Mouse (Mus musculus) Patski (cell line): Measurements from ENCODE around the gene Cdh23. TPM values are rescaled to one million over a fixed set of nuclear protein-coding genes. Genes with fewer than 3 reads are reported as not detected.

ENCODE experiments used
- ATAC-seq: fragments of 100-300 bp; one replicate; pipeline ENCODE4 v1.8.0; 2021
- CTCF ChIA-PET: fragments of 350-600 bp; sonication (Branson Sonifier 250); formaldehyde crosslinking; loops from one replicate; lab custom pipeline; 2022; ENCODE audit warnings: inconsistent platforms; lab: Charles Lee
- POLR2A ChIA-PET: fragments of 350-600 bp; sonication (Branson Sonifier 250); formaldehyde crosslinking; loops from one replicate; lab custom pipeline; 2022; ENCODE audit warnings: antibody characterized with exemption, inconsistent platforms; lab: Charles Lee
- DNase-seq: peaks from one replicate; pipeline ENCODE4 v3.0.0-alpha.2; 2011; ENCODE audit warnings: low read depth, low spot score
- H3K27me3 ChIP-seq: fragments of 371-371 bp; one replicate; pipeline ENCODE4 v1.5.1; 2021
- CTCF ChIP-seq: fragments of 100-300 bp; IDR thresholded peaks from one replicate; pipeline ENCODE4 v1.5.1; 2021
- in situ Hi-C: fragments of 300-500 bp; cut with MboI; formaldehyde crosslinking; loops from 3 replicates; pipeline ENCODE4 v1.11.1; 2018; ENCODE audit warnings: low pct_unique_long_range_greater_than_20kb, mixed read lengths
- polyA plus RNA-seq: library from polyadenylated mRNA; unstranded; gene quantifications from one replicate; pipeline ENCODE4 v1.2.3, GENCODE M21; 2021

Cdh23 gene
- polyA plus RNA-seq, 1 experiment from 2014 or later = 0.19 TPM

GRCm38 (mm10) chr10:60639291-60639690 lies 57.0 kb downstream of the Cdh23 start:
- DNase-seq (no peak), ATAC-seq (no peak)
- in situ Hi-C loops = no loop called here
- CTCF ChIA-PET = no interaction called here
- peaks cover 18% of the 10 kb centered on the region for H3K27me3 ChIP-seq
- no peak for TF ChIP-seq CTCF
- POLR2A ChIA-PET = no interaction called here

DNA sequence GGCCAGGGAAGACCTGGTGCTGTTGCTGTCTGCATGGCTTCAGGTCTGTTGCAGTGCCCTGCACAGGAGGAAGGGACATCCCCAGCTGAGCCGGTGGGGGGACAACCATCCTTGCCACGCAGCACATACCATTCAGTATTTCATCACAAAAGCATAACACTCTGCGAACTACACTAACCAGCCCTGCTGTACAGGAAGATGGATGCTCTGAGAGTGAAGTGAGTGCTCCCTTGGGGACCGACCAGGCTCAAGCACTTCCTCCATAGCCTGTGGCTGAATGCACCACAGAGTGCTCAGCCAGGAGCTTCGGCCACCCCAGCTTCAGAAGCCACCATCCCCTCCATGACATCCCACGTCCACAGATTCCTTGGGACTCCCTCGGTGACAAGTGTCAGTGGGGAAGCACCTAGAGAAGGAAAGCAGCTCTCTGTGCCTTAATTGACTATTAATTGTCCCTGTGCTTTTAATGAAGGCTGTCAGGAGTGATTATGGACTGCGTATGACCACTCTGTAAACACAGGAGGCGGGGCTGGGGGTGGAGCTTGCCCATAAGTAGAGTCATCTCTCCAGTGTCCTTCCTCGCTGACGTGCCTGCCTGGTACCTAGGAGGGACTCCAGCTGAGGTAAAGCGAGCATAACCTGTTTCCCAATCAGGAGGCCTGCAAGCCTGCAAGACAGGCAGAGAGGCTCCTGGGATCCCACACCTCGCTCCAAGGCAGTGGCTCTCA lies 60.6 kb downstream of the Cdh23 start:
- peak; percentile 26 for ATAC-seq
- H3K27me3 ChIP-seq = peaks cover 18% of the 10 kb centered on the region
- in situ Hi-C loops = no loop called here
- ChIA-PET POLR2A (no interaction called here), CTCF (no interaction called here)
- no peak for DNase-seq
- TF ChIP-seq CTCF = no peak

- in situ Hi-C loops = no loop called here
- H3K27me3 ChIP-seq = peaks cover 13% of the 10 kb centered on the region
- no peak for TF ChIP-seq CTCF
- CTCF ChIA-PET = no interaction called here
- ATAC-seq = no peak
- POLR2A ChIA-PET = no interaction called here
- no peak for DNase-seq
Observed at GRCm38 (mm10) chr10:60634391-60634790, 61.9 kb downstream of the Cdh23 start.

DNA sequence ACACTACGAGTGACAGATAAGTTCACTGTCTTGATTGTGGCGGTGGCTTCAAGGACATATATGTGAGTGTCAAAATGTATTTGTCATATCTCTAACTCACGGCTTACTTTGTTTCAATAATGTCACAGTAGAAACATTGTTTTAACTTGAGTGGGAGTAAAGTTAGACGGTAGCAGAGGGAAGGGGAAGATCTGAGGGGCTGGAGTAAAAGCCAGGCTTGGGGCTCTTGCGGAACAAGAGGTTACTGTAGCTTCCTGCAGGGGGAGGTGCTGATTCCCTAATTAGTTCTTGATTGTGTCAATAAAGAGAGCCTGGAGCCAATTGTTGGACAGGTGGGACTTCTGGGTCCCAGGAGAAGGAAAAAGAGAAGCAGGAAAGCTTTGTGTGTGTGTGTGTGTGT lies 70.2 kb downstream of the Cdh23 start:
- H3K27me3 ChIP-seq = peaks cover 6% of the 10 kb centered on the region
- TF ChIP-seq CTCF = no peak
- ATAC-seq = no peak
- no peak for DNase-seq
- ChIA-PET CTCF (no interaction called here), POLR2A (no interaction called here)
- in situ Hi-C loops = no loop called here

- TF ChIP-seq CTCF = no peak
- no peak for ATAC-seq
- DNase-seq = no peak
- ChIA-PET CTCF (no interaction called here), POLR2A (no interaction called here)
- H3K27me3 ChIP-seq = peaks cover 6% of the 10 kb centered on the region
- in situ Hi-C loops = no loop called here
Observed at GRCm38 (mm10) chr10:60625511-60625910, 70.8 kb downstream of the Cdh23 start.

- in situ Hi-C loops = no loop called here
- no peak for ATAC-seq
- TF ChIP-seq CTCF = no peak
- POLR2A ChIA-PET = no interaction called here
- CTCF ChIA-PET = no interaction called here
- no peak for DNase-seq
- H3K27me3 ChIP-seq = peaks cover 6% of the 10 kb centered on the region
Observed at GRCm38 (mm10) chr10:60624945-60625344, 71.3 kb downstream of the Cdh23 start.

DNA sequence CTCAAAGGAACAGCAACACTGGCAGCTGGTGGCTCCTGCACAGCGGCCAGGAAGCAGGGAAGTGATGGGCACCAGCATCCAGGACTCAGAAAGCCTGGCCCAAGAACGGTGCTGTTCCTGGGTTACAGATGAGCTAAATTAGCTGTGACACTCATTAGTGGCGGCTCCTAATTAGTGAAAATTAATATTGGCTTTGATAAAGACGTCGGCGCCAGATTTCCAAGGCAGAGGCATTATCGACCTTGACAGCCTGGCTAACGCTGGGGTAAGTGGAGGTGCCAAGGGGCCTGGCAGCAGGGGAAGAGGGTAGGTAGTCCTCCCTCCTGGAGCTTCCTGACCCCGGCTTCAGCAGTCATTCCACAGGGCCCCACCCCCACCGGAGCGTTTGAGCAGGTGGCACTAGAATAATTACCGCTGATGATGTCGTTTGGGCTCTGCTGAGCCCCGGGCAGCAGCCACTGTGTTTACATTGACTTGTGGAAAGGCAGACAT lies 72.0 kb downstream of the Cdh23 start:
- H3K27me3 ChIP-seq = peaks cover 13% of the 10 kb centered on the region
- ChIA-PET CTCF (no interaction called here), POLR2A (no interaction called here)
- TF ChIP-seq CTCF = no peak
- in situ Hi-C loops = no loop called here
- no peak for DNase-seq
- ATAC-seq = no peak

DNA sequence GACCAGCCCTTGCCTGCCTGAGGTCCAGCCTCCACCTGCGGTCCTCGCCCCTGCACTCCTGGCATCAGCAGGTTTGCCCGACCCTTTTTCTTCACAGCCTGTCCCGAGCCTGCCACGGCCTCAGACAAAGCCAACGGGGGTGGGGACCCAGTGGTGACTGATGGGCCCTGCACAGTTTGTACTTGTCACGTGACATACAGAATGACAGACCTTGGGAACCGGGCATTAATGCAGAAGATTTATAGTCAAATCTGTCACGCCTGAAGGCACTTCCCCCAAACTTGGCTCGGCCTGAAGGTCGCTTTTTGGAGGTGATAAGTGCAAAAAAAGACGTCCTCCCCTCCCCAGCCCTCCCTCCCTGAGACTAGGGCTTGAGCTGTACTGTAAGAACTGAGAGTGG lies 73.5 kb downstream of the Cdh23 start:
- peaks cover 20% of the 10 kb centered on the region for H3K27me3 ChIP-seq
- no peak for TF ChIP-seq CTCF
- ChIA-PET CTCF (no interaction called here), POLR2A (no interaction called here)
- in situ Hi-C loops = no loop called here
- DNase-seq (no peak), ATAC-seq (no peak)

GRCm38 (mm10) chr10:60621470-60622170 lies 74.7 kb downstream of the Cdh23 start:
- ChIA-PET POLR2A (no interaction called here), CTCF (no interaction called here)
- no peak for TF ChIP-seq CTCF
- ATAC-seq = no peak
- DNase-seq = no peak
- in situ Hi-C loops = no loop called here
- peaks cover 14% of the 10 kb centered on the region for H3K27me3 ChIP-seq

- TF ChIP-seq CTCF = no peak
- ChIA-PET CTCF (interaction anchor here (0.6 kb wide), 1 partner anchor 85 kb away, joined by 3 read pairs; no protein-coding TSS in a partner anchor), POLR2A (no interaction called here)
- peaks cover 14% of the 10 kb centered on the region for H3K27me3 ChIP-seq
- ATAC-seq = no peak
- no peak for DNase-seq
- in situ Hi-C loops = no loop called here
Observed at GRCm38 (mm10) chr10:60615898-60616297, 80.4 kb downstream of the Cdh23 start.

- CTCF ChIA-PET = interaction anchor here (1.0 kb wide), 1 partner anchor 26 kb away, joined by 3 read pairs; no protein-coding TSS in a partner anchor
- no peak for DNase-seq
- TF ChIP-seq CTCF = no peak
Observed at GRCm38 (mm10) chr10:60612893-60613292, 83.4 kb downstream of the Cdh23 start.

More at GRCm38 (mm10) chr10:60612893-60613292, 83.4 kb downstream of the Cdh23 start:
- H3K27me3 ChIP-seq = peaks cover 5% of the 10 kb centered on the region
- POLR2A ChIA-PET = no interaction called here
- in situ Hi-C loops = no loop called here
- no peak for ATAC-seq
